Mouse (Mus musculus): ENCODE results near the gene Timeless.
"Not testable (repeated sequence)": the region's sequence is repeated elsewhere in the genome, so short reads cannot be mapped to it uniquely, and the experiment has no call there.

Gene Timeless

GRCm38 (mm10) chr10:128258953-128259352, 27.1 kb downstream of the Timeless start:
- no peak for DNase-seq

- no peak for DNase-seq
These were observed 28.1 kb downstream of the Timeless start for GRCm38 (mm10) chr10:128259946-128260345.

DNA sequence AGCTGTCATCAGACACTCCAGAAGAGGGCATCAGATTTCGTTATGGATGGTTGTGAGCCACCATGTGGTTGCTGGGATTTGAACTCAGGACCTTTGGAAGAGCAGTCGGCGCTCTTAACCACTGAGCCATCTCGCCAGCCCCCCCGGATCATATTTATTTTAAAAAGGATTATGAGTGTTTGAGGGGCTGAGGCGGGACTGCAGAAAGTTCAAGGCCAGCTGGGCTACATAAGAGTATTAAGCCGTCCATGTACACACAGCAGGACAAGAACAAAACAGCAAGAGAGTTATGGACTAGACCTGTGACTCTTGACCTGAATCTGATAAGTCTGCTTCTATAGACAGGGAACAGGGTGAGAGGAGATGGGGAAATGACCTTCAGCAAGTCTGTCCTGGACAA, 28.5 kb downstream of the Timeless start:
- not testable (repeated sequence) for DNase-seq

- DNase-seq: no peak
These were observed 30.4 kb downstream of the Timeless start for GRCm38 (mm10) chr10:128262300-128262699.

- no peak for DNase-seq
These were observed 31.8 kb downstream of the Timeless start for GRCm38 (mm10) chr10:128263393-128264310.

- DNase-seq: no peak
These were observed 36.5 kb downstream of the Timeless start, which contains the start of gene Apof for GRCm38 (mm10) chr10:128268371-128268770. Gene Apof, plus strand, starts transcription at chr10:128268671.

DNA sequence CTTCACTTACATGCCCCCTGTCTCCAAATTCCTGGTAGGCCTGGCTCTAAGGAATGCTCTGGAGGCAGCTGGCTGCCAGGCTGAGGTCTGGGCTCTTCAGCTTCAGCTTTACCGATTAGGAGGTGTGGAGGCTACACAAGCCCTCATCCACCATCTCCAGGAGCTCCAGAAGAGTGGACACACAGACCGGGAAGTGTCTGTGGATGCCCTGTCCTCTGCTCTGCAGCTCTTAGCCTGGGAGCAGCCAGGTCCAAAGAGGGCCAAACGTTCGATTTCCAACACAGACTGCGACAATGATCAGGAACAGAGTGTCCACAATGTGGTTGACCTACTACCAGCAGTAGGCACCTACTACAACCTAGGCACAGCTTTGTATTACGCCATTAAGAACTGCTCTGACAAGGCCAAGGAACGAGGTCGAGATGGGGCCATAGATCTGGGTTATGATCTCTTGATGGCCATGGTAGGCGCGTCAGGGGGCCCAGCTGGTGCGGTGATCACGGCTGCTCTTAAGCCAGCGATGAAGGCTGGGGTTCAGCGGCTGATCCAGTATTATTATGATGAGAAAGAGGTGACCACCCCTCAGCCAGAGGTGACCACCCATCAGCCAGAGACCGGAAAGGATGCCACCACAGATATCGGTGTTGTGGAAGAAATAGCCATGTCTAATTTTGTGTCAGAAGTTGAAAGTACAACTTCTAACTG, 37.5 kb downstream of the Timeless start:
- DNase-seq: no peak

- DNase-seq: peak; percentile 96
These were observed 38.5 kb downstream of the Timeless start, which contains the start of gene Stat2 for GRCm38 (mm10) chr10:128270287-128270841. Gene Stat2, plus strand, starts transcription at chr10:128270559.

GRCm38 (mm10) chr10:128270866-128271265, 39.0 kb downstream of the Timeless start:
- no peak for DNase-seq

GRCm38 (mm10) chr10:128271883-128272282, 40.0 kb downstream of the Timeless start:
- no peak for DNase-seq

DNA sequence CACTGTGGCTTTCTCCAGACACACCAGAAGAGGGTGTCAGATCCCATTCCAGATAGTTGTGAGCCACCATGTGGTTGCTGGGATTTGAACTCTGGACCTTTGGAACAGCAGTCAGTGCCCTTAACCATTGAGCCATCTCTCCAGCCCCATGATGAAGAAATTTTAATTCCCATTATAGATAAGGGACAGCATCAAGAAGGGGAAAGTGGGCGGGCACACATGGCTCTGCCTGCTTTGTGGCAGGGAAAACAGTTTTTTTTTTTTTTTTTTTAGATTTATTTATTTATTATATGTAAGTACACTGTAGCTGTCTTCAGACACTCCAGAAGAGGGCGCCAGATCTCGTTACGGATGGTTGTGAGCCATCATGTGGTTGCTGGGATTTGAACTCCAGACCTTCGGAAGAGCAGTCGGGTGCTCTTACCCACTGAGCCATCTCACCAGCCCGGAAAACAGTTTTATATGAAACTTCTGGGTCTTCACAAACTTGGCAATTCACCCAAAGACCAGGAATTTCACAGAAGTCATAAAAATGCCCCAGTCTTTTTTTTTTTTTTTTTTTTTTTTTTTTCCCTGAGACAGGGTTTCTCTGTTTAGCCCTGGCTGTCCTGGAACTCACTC, 41.1 kb downstream of the Timeless start:
- DNase-seq: not testable (repeated sequence)

DNA sequence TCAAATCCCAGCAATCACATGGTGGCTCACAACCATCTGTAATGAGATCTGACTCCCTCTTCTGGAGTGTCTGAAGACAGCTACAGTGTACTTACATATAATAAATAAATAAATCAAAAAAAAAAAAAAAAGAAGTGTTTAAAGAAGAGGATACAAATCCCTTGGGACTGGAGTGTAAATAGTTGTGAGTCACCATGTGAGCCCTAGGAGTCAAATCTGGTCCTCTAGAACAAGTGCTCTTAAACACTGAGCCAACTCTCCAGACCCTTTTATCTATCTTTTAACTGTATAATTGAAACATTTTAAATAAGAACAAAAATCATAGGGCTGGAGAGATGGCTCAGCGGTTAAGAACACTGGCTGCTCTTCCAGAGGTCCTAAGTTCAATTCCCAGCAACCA, 43.5 kb downstream of the Timeless start:
- not testable (repeated sequence) for DNase-seq

DNA sequence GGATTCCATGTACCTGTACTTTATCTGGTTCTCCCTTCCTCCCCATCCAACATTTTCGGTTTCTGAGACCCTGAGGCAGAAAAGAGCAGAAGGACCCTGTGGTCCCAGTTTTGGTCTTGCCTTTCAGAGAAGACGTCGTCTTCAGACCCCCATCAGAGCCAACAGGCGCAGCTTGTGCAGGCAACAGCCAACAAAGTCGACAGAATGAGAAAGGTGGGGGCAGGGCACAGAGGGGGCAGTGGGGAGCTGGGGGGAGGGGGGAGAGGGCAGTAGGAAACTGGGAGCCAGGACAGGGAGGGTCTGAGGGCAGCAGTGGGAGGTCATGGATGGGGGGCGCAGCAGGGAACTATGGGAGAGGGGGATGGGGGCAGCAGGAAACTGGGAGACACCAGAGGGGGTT, 46.3 kb downstream of the Timeless start:
- DNase-seq: no peak

GRCm38 (mm10) chr10:128280943-128281342, 49.1 kb downstream of the Timeless start:
- DNase-seq: no peak

DNA sequence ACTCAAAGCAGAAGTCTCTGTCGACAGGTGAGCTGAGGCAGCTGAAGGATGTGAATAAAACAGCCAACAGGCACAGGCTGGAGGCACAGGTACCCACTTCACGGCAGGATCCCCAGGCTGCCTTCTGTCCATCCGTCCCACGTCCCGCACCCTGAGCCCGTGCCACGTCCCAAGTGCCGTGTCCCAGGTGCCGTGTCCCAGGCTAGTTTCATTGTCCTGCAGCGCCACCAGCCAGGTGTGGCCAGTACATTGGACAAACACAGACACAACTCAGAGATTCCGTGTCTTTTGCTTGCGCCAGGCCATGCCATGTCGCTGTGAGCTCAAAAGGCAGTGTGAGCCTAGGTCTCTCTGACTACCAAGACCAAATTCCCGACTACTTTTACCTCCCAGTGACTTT, 49.8 kb downstream of the Timeless start:
- DNase-seq: no peak

DNA sequence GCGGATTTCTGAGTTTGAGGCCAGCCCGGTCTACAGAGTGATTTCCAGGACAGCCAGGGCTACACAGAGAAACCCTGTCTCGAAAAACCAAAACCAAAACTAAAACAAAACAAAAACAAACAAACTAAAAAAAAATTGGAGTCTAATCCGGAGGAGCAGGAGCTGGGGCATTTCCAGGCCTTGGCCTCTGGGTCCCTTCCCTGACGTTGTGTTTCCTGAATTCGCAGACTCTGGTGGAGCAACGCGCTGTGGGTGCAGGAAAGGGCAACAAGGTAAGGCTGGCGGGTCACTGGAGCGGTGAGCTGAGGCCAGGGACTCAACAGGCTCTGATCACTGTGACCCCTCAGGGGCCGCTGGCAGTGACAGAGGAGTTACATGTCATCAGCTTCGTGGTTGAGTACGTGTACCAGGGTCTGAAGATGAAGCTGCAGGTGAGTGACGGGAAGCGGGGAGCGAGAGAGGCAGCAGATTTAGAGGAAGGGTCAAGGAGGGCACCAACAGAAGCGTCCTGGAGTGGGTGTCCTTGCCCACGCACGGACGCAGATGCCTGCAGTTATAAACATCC, 51.1 kb downstream of the Timeless start:
- no peak for DNase-seq

DNA sequence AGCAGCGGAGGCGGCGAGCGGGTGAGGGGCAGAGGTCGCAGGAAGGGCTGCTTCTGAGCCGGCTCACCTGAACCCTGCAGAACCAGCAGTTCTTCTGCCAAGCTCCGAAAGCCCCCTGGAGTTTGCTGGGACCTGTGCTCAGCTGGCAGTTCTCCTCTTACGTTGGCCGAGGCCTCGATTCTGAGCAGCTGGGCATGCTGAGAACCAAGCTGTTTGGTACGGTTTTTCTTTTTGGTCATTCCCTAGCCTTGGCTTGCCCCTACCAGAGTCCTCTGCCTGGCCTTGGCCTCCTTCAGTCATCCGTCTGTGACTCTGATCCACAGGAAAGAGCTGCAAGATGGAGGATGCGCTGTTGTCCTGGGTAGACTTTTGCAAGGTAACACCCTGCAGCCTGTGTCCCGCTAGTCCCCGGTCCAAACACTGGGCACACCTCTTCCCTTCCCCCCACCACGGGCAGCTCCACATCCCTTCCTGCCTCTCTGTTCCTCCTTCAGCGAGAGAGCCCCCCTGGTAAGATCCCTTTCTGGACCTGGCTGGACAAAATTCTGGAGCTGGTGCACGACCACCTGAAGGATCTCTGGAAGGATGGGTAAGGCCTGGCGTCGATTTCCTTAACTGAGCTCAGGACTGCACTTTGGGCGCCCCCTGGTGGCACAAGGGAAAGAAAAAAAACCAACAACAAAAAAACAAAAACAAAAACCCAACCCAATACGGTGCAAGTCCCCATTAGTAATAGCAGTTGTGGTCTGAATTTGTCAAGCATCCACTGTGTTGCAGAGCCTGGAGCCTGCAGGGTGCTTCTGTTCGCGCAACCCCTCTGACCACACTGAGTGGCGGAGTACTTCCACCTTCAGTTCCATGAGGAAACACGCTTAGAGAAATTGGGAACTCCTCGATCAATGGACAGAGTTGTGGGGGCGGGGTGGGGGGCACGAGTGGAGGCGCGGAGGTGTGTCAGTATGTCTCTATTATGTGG, 52.0 kb downstream of the Timeless start:
- peak; percentile 33 for DNase-seq

- not testable (repeated sequence) for DNase-seq
These were observed 58.7 kb downstream of the Timeless start for GRCm38 (mm10) chr10:128290594-128290993.

DNA sequence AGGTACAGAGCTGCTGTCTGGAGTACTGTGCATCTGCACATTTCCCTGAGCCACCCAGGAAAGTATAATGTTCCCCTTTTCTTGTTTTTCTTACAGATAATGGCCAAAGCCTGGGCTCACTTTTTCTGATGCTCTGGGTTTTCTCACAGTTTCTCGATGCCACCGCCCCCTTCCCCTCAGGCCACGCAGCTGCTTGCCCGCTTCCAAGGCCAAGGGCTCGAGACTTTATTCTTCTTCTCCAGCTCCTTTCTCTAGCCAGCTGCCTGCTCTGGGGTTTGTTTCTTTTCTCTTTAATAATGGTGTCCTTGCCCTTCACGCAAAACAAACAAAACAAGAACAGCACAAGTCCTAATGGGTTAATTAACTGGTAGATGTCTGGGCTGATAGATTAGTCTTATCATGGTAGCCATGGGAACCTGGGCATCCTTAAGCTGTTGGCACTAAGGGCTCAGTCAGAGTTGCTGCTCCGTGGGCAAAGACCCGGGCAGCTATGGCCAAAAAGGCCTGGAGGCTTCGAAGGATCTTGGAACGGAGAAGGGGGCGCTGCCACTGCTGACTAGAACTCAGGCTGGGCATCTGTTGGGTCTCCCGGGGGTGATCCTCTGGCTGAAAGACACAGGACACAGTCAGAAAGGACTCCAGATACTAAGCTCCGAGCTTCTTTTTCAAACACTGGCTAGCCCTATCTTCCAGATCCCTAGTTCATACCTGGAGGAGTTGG, 64.7 kb downstream of the Timeless start:
- no peak for DNase-seq

DNA sequence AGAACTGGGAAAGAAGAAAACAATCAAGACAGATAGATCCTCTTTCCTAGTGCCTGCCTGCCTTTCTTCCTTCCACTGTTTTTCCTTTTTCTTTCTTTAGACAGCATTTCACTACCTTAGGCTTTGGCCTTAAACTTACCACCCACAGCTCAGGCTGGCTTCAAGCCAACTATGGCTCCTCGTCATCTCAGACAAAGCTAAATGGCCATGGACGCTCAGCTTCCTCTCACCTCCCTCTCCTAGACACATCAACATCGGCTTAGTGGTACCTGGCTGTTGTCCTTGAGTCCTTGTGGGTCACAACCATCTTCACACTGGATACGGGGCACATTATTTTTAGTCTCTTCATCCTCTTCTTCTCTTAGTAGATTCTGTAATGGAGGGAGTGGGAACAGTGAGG, 65.4 kb downstream of the Timeless start:
- no peak for DNase-seq

DNA sequence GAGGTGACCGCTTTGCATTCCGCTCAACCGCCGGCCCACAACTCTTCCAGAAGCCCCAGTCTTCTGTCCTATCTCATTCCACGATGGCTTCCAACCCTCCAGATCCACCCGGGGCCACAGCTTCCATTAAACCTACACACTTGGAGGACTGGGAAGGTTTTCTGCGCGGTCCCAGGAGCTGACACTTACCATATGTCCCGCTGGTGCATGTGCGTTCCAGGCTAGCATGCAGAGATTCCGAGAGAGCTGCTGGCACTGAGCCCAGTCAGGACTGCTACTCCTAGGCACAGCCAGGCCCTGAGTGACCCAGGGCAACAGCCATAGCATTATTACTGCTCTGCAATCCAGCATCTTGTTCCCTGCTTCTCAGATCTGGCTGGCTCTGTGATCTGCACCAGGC, 65.8 kb downstream of the Timeless start:
- no peak for DNase-seq

Measured in right cerebral cortex, postnatal 25 days (tissue).